Mouse (Mus musculus) cerebellum, postnatal 4 days (tissue): ENCODE results near the gene Susd3.

Source experiments
- DNase-seq, 2 experiments: peaks; one replicate each; pipeline ENCODE4 v3.0.0; 2022; ENCODE audit warnings: low spot score in 2 of 2, mixed read lengths in 1 of 2

Susd3 gene

GRCm38 (mm10) chr13:49246626-49247025 lies 1.9 kb downstream of the Susd3 start:
- no peak for DNase-seq

- DNase-seq: no peak
Measured at GRCm38 (mm10) chr13:49246011-49246410, 2.5 kb downstream of the Susd3 start.

- no peak for DNase-seq
Measured at GRCm38 (mm10) chr13:49245251-49245650, 3.3 kb downstream of the Susd3 start.

GRCm38 (mm10) chr13:49243492-49243891 lies 5.0 kb downstream of the Susd3 start:
- no peak for DNase-seq

GRCm38 (mm10) chr13:49242321-49243065 lies 6.0 kb downstream of the Susd3 start:
- no peak for DNase-seq

GRCm38 (mm10) chr13:49238737-49239136 lies 9.8 kb downstream of the Susd3 start:
- no peak for DNase-seq

- no peak for DNase-seq
Measured at GRCm38 (mm10) chr13:49237617-49238016, 10.9 kb downstream of the Susd3 start.

- no peak for DNase-seq
Measured at GRCm38 (mm10) chr13:49234711-49235110, 13.8 kb downstream of the Susd3 start.

- no peak for DNase-seq
Measured at GRCm38 (mm10) chr13:49233792-49234572, 14.5 kb downstream of the Susd3 start.

- DNase-seq: no peak
Measured at GRCm38 (mm10) chr13:49225633-49226032, 22.9 kb downstream of the Susd3 start.

- DNase-seq: no peak
Measured at GRCm38 (mm10) chr13:49225159-49225558, 23.3 kb downstream of the Susd3 start.

GRCm38 (mm10) chr13:49224729-49225128 lies 23.8 kb downstream of the Susd3 start:
- no peak for DNase-seq

- DNase-seq: no peak
Measured at GRCm38 (mm10) chr13:49224314-49224713, 24.2 kb downstream of the Susd3 start.

- no peak for DNase-seq
Measured at GRCm38 (mm10) chr13:49220912-49221311, 27.6 kb downstream of the Susd3 start.

- DNase-seq: no peak
Measured at GRCm38 (mm10) chr13:49219367-49219766, 29.1 kb downstream of the Susd3 start.

- DNase-seq: no peak
Measured at GRCm38 (mm10) chr13:49218651-49219050, 29.9 kb downstream of the Susd3 start.

GRCm38 (mm10) chr13:49216808-49217561 lies 31.5 kb downstream of the Susd3 start:
- DNase-seq: no peak

- DNase-seq: no peak
Measured at GRCm38 (mm10) chr13:49216220-49216552, 32.3 kb downstream of the Susd3 start.

- DNase-seq: peak; percentile 71 to 86
Measured at GRCm38 (mm10) chr13:49215504-49216219, 32.8 kb downstream of the Susd3 start, which contains the start of gene Card19. Gene Card19, minus strand, starts transcription at chr13:49216037.

- DNase-seq: no peak
Measured at GRCm38 (mm10) chr13:49215128-49215503, 33.4 kb downstream of the Susd3 start.

GRCm38 (mm10) chr13:49214454-49214853 lies 34.1 kb downstream of the Susd3 start:
- no peak for DNase-seq

- DNase-seq: no peak
Measured at GRCm38 (mm10) chr13:49213531-49213932, 35.0 kb downstream of the Susd3 start.
